Mouse (Mus musculus): ENCODE measurements around the gene 4931414P19Rik.

DNA sequence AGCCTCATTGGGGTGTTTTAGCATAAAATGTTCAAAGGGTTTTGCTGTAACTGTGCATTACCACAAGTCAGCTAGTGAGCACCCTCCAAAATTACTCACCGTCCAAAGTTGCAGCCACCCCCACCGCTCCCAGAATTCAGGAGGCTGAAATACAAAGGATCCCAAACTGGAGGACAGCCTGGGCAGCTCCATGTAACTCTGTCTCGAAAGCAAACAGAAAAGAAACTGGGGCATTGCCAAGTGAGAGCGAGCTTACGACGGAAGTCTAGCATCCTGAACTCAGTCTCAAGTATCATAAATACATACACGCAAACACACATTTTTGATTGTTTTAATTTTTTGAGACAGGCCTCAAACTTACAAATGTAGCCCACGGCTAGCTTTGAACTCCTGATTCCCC lies 48.5 kb downstream of the 4931414P19Rik start:
- TF ChIP-seq CTCF (IDR thresholded peaks at IDR 0.05; ENCODE audit: borderline replicate concordance, insufficient read depth, low read length): no peak
- no peak for TF ChIP-seq POLR2A (IDR thresholded peaks at IDR 0.05; ENCODE audit: low read depth, low read length)

Data from embryonic fibroblast, embryonic 13.5 days (primary cell).